Mouse (Mus musculus) ES-E14 (cell line): ENCODE results near the gene Fbxl18. TPM values are rescaled to one million over a fixed set of nuclear protein-coding genes. Genes with fewer than 3 reads are reported as not detected.
A peak's percentile ranks its signal among the peaks of the same experiment; 100 is the strongest.

ENCODE experiments used
- DNase-seq: peaks from one replicate; pipeline ENCODE4 v3.0.0-alpha.2; 2013; ENCODE audit warnings: low read depth, low spot score
- H3K27ac ChIP-seq: 2 replicates; pipeline ENCODE4 v1.5.1; 2012; ENCODE audit warnings: low read depth, mild to moderate bottlenecking, low read length, moderate library complexity, mixed read lengths; ENCODE audit not compliant: poor library complexity, insufficient read depth, severe bottlenecking
- H3K36me3 ChIP-seq: 2 replicates; pipeline ENCODE4 v1.6.1; 2012; ENCODE audit warnings: mild to moderate bottlenecking, low read length, moderate library complexity, mixed read lengths; ENCODE audit not compliant: control insufficient read depth, poor library complexity, insufficient read depth, severe bottlenecking
- H3K4me1 ChIP-seq, 2 experiments: fragments of 150-350 bp in 1 of 2; sonication (generic) in 1 of 2; 2 replicates each; pipeline ENCODE4 v1.6.1; 2012; ENCODE audit warnings: low read length in 2 of 2, mild to moderate bottlenecking in 1 of 2, mixed read lengths in 1 of 2; ENCODE audit not compliant: control insufficient read depth in 2 of 2, insufficient read depth in 2 of 2, poor library complexity in 1 of 2
- H3K4me3 ChIP-seq, 2 experiments: fragments of 150-350 bp in 1 of 2; sonication (generic) in 1 of 2; 2 replicates each; pipeline ENCODE4 v1.5.1; 2012; ENCODE audit warnings: low read length in 2 of 2, low read depth in 1 of 2, mild to moderate bottlenecking in 1 of 2, mixed read lengths in 1 of 2; ENCODE audit not compliant: insufficient read depth in 1 of 2, poor library complexity in 1 of 2, severe bottlenecking in 1 of 2
- H3K9ac ChIP-seq: 2 replicates; pipeline ENCODE4 v1.6.1; 2012; ENCODE audit warnings: low read depth, mild to moderate bottlenecking, low read length, mixed read lengths; ENCODE audit not compliant: poor library complexity, insufficient read depth, severe bottlenecking
- H3K9me3 ChIP-seq: fragments of 150-350 bp; sonication (generic); 2 replicates; pipeline ENCODE4 v1.6.1; 2012; ENCODE audit warnings: low read depth, mild to moderate bottlenecking, low read length; ENCODE audit not compliant: control insufficient read depth, insufficient read depth
- CHD2 ChIP-seq: IDR thresholded peaks from 2 replicates; pipeline ENCODE4 v1.6.1; 2014; ENCODE audit warnings: mild to moderate bottlenecking, low read depth, low read length, inconsistent platforms
- HCFC1 ChIP-seq: IDR thresholded peaks from 2 replicates; pipeline ENCODE4 v1.6.1; 2012; ENCODE audit warnings: low read length, inconsistent platforms, borderline replicate concordance; ENCODE audit not compliant: insufficient read depth
- MAFK ChIP-seq: IDR thresholded peaks from 2 replicates; pipeline ENCODE4 v1.6.1; 2014; ENCODE audit warnings: mild to moderate bottlenecking, low read depth, low read length, inconsistent platforms; ENCODE audit not compliant: insufficient read depth
- ZC3H11A ChIP-seq: IDR thresholded peaks from 2 replicates; pipeline ENCODE4 v1.6.1; 2012; ENCODE audit warnings: low read depth, mild to moderate bottlenecking, inconsistent platforms, low read length, borderline replicate concordance
- ZNF384 ChIP-seq: IDR thresholded peaks from 2 replicates; pipeline ENCODE4 v1.6.1; 2012; ENCODE audit warnings: low read depth, low read length, inconsistent platforms
- in situ Hi-C, 2 experiments: fragments of 600-800 bp; cut with MboI; formaldehyde crosslinking; loops; one replicate each; pipeline ENCODE4 v1.15.1; 2025; ENCODE audit warnings: low sequenced_read_pairs in 2 of 2, inconsistent platforms in 1 of 2; ENCODE audit not compliant: unreplicated experiment in 2 of 2
- total RNA-seq: library from RNA; depleted of rRNA; stranded (reverse); fragments of 300-350 nt; gene quantifications from 2 replicates; pipeline ENCODE4 v1.2.3, GENCODE M21; 2012

Fbxl18 gene
- total RNA-seq, 1 experiment = 20.1 TPM

- no peak overlapping the region for H3K27ac ChIP-seq
- peak overlapping the region; percentile 20; the same call in 1 of the 2 replicates for H3K9ac ChIP-seq
- peaks cover 0 to 30% of the 10 kb centered on the region in 2 experiments; a peak in 2 of 4 replicates for H3K4me1 ChIP-seq
- H3K36me3 ChIP-seq = peaks cover 44% of the 10 kb centered on the region
- DNase-seq = no peak
- TF ChIP-seq HCFC1 (no peak), ZNF384 (peak; percentile 81)
- H3K9me3 ChIP-seq = no peaks in the 10 kb centered on the region
- H3K4me3 ChIP-seq = peak overlapping the region; percentile 96 to 98; a peak in 3 of 4 replicates
- in situ Hi-C loops = no loop called here
These were observed 8.4 kb upstream of the Fbxl18 start for GRCm38 (mm10) chr5:142903470-142904207.

- DNase-seq = no peak
- no peak; the same call in 1 of the 2 replicates for TF ChIP-seq CHD2
- TF ChIP-seq ZNF384 = no peak
- no peak for TF ChIP-seq ZC3H11A
- peak; percentile 50; the same call in 1 of the 2 replicates for TF ChIP-seq HCFC1
- no peak for TF ChIP-seq MAFK
- H3K9ac ChIP-seq = no peak overlapping the region
These were observed 7.5 kb upstream of the Fbxl18 start for GRCm38 (mm10) chr5:142902506-142903314.

GRCm38 (mm10) chr5:142901846-142902505, 6.8 kb upstream of the Fbxl18 start:
- Histone ChIP-seq H3K9ac (no peak overlapping the region), H3K36me3 (peaks cover 44% of the 10 kb centered on the region)
- DNase-seq = no peak

More at GRCm38 (mm10) chr5:142902506-142903314, 7.5 kb upstream of the Fbxl18 start:
- H3K4me1 ChIP-seq = peaks cover 0 to 24% of the 10 kb centered on the region in 2 experiments; a peak in 1 of 4 replicates
- H3K9me3 ChIP-seq = no peaks in the 10 kb centered on the region
- no peak overlapping the region for H3K4me3 ChIP-seq
- peaks cover 44% of the 10 kb centered on the region for H3K36me3 ChIP-seq
- in situ Hi-C loops = no loop called here
- 0 out of 2 replicates have a peak overlapping the region, but pooled peaks have one; percentile 33 for H3K27ac ChIP-seq

GRCm38 (mm10) chr5:142901355-142901802, 6.2 kb upstream of the Fbxl18 start:
- DNase-seq = no peak
- H3K27ac ChIP-seq = no peak overlapping the region
- H3K4me3 ChIP-seq = no peak overlapping the region
- peaks cover 44% of the 10 kb centered on the region for H3K36me3 ChIP-seq
- H3K4me1 ChIP-seq = peaks cover 0 to 17% of the 10 kb centered on the region in 2 experiments; a peak in 1 of 4 replicates
- H3K9ac ChIP-seq = no peak overlapping the region
- H3K9me3 ChIP-seq = no peaks in the 10 kb centered on the region
- TF ChIP-seq ZNF384 = peak; percentile 94
- no peak for TF ChIP-seq ZC3H11A
- TF ChIP-seq HCFC1 = no peak
- no peak for TF ChIP-seq MAFK
- in situ Hi-C loops = no loop called here

More at GRCm38 (mm10) chr5:142901846-142902505, 6.8 kb upstream of the Fbxl18 start:
- in situ Hi-C loops = no loop called here
- TF ChIP-seq HCFC1 = no peak
- peak; percentile 69 for TF ChIP-seq CHD2
- Histone ChIP-seq H3K4me1 (peaks cover 0 to 18% of the 10 kb centered on the region in 2 experiments; a peak in 1 of 4 replicates), H3K4me3 (no peak overlapping the region), H3K27ac (no peak overlapping the region), H3K9me3 (no peaks in the 10 kb centered on the region)
